Mouse (Mus musculus) CD4-positive naive resting alpha-beta T cell, adult 57 days (primary cell): ENCODE results near the gene Arid4a. TPM values are rescaled to one million over a fixed set of nuclear protein-coding genes. Genes with fewer than 3 reads are reported as not detected.

ENCODE experiments used
- total RNA-seq: library from RNA; stranded (reverse); gene quantifications from one replicate; pipeline ENCODE4 v1.2.4, GENCODE M21; 2023

Gene Arid4a
- 120 TPM for total RNA-seq

DNA sequence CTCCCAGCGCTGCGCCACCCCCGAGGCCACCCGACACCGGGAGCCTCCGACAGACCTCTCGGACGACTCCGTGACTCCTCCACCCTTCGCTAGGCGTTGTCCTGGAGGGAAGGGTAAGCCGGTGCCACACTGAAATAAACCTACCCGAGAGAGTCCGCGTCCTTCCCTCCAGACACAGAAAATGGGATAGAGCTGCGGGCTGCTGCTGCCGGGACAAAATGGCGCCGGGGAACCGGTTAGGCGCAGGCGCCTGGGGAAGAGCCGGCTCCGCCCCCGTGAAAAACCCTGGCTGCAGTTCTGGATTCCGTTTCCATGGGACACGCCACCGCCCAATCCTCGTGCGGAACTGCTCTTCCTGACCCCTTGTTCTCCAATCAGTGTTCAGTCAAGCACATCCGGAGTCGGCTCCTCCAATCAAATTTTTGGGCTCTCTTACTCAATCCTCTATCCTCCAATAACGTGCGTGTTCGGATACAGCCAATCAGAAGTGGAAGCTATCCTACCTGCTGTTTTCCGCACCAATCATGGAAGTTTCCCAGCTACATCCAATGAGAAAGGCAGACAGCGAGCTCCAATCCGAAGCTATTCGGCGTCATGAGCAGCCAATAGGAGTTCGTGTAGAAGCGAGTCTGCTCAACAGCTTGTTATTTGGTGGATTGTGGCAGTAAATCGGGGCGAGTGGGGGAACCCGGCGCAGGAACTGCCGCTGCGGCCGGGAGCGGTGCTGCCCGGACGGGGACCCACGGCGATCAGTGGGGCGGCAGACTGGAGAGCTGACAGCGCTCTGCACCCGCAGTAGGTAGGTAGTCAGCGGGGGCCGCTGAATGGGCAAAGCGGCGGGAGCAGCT, at the start of gene Arid4a:
Gene Arid4a (plus strand): TSS at position 628 of the 848 bp plus-strand sequence.

DNA sequence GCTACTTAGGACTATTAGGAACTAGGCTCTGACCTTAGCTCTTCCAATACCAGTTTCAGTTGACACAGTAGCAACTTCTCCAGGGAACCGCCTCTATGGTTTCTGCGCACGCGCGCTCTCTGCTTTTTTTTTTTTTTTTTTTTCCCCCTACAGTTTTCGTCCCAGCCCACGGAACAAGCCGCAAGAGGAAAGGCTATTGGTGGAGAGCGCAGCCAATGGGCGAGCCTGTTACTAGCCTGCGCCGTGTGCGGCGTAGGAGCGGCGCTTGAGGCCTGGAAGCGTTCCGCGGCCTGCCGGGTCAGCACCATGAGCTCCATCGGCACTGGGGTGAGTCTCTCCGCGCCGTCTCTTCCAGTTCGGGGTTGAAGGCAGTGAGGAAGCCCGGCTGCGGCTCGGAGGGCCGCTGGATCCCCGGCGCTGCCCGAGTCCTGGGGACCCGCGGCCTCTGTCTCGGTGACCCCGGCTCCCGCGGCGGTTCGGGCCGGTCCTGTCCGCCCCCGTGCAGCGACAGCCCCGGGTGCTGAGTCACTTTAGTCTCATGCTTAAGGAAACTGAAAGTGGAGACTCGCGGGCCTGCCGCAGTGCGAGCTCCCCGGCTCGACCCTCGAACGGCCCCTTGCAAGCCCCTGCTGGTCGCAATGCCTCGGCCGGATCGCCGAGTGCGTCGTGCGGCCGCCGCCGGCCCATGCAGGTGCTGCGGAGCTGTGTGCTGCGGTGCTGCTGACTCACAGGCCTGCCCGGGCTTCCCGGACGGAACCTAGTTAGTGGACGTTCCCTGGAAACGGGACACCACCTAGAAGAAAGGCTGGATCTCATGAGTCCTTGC, 41.1 kb upstream of the Arid4a start, which contains the start of gene Psma3:
Gene Psma3 (plus strand): TSS at position 181 of the 826 bp plus-strand sequence.

GRCm38 (mm10) chr12:71111331-71111730, 95.5 kb downstream of the Arid4a start, which contains the start of gene Tomm20l:
Gene Tomm20l (plus strand): TSS chr12:71111428.

DNA sequence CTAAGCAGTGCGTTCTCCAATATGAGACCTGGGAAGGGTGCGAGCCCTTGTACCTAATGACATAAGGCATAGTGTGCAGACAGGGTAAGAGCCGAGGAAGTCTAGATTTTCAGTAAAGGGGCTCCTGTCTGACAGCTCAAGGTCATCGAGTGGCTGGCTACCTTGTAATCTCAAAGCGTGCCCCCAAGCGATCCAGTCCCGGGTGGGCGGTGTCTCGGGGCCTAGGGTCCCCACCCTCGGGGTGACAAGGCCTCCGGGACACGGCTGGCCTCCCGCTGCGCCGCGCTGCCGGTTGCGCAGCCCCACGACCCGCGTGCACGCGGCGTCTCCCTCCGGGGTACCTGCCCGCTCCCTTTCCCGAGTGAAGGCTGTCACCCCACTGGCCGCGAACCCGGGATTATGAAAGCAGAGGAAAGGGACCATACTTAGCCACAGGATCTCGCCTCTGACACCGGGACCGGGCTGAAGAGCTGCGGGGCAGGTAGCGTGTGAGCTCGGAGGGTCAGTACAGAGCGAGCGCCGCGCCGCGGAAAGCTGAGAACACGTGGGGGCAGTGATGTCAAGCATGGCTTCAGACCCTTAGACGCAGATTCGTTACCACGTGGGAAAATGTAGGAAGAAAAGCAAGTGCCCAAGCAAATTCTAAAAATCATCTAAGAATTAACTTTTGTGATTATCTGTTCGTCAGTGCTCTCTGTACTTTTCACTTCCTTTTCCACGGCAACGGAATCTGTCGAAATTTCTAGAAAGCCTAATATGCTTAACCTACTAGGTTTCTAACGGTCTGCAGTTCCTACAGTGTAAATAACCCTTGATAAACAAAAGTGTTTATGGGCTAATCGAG, 120.6 kb downstream of the Arid4a start, which contains the start of the genes Timm9 and 2700049A03Rik:
Gene Timm9 (minus strand): TSS at position 555 of the 844 bp plus-strand sequence.
Gene 2700049A03Rik (plus strand): TSS at position 719 of the 844 bp plus-strand sequence.

Other genes with a start within 250 kb of the Arid4a start
- 30.5 TPM for gene Frmd6, start 190.5 kb upstream of the Arid4a start, total RNA-seq
- 140 TPM for gene Actr10, start 78.1 kb upstream of the Arid4a start, total RNA-seq
- gene Psma3, start 41.4 kb upstream of the Arid4a start, total RNA-seq: 213 TPM
- not detected for gene Tomm20l, start 95.4 kb downstream of the Arid4a start, total RNA-seq
- 30.3 TPM for gene Timm9, start 120.7 kb downstream of the Arid4a start, total RNA-seq
- 16.7 TPM for gene 2700049A03Rik, start 120.9 kb downstream of the Arid4a start, total RNA-seq